Mouse (Mus musculus) testis, postnatal 14 days (tissue): ENCODE measurements around the gene Zfp940.

ENCODE experiments used
- DNase-seq: peaks from one replicate; pipeline ENCODE4 v3.0.0; 2021; ENCODE audit warnings: low spot score

Gene Zfp940

GRCm38 (mm10) chr7:29807046-29807445 lies 46.4 kb downstream of the Zfp940 start:
- no peak for DNase-seq

- DNase-seq = no peak
Measured at GRCm38 (mm10) chr7:29792906-29793305, 60.6 kb downstream of the Zfp940 start.

GRCm38 (mm10) chr7:29785888-29786287 lies 67.6 kb downstream of the Zfp940 start:
- no peak for DNase-seq

GRCm38 (mm10) chr7:29785023-29785422 lies 68.4 kb downstream of the Zfp940 start:
- no peak for DNase-seq

GRCm38 (mm10) chr7:29783871-29784551 lies 69.5 kb downstream of the Zfp940 start, which contains the start of gene Zfp30:
Gene Zfp30, plus strand, starts transcription at chr7:29783998.
- peak; percentile 84 for DNase-seq
